Mouse (Mus musculus) layer of hippocampus, adult 8-10 months (tissue): ENCODE measurements around the gene Mast4. TPM values are rescaled to one million over a fixed set of nuclear protein-coding genes. Genes with fewer than 3 reads are reported as not detected.

Experiments used
- DNase-seq, 2 experiments: peaks; one replicate each; pipeline ENCODE4 v3.0.0; 2022; ENCODE audit warnings: low spot score in 2 of 2
- total RNA-seq, 4 experiments: library from RNA; stranded (reverse); gene quantifications; 2 replicates each; pipeline ENCODE4 v1.2.4; 2022

The Mast4 gene
- total RNA-seq, 4 experiments from 2014 or later, result 62.8 to 81.8 (median 67.6) TPM

DNA sequence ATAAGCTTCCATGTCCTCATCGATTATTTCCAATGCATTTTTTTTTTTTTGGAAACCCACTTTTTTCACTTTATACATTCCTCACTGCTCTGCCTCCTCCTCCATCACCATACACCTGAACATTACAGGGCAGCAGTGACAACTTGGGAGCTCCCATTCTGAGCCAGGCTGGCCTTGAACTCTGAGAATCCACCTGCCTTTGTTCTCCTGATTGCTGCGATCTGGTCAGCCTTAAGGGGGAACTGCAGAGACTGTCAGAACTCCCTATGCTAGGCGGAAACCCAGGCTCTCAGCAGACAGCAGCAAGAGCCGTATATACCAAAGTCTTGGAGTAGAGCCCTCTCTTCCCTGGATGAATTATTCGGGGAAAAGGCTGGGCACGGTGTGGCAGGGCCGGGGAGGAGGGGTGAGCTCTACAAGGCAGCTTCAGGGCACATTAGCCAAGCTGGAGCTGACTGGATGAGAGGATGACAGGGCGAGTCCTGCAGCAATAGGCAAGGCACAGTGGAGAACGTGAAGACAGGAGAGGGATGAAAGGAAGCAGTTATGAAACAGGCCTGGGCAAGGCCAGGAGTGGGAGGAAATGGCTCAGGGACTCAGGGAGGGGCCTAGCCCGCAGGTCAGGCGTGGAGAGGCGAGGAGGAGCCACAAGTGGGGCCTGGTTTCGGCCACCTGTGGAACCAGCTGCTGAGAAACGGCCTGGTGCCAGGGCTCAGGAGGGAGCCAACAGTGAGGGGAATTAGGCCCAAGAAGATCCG, 435.7 kb downstream of the Mast4 start:
- DNase-seq, result no peak

DNA sequence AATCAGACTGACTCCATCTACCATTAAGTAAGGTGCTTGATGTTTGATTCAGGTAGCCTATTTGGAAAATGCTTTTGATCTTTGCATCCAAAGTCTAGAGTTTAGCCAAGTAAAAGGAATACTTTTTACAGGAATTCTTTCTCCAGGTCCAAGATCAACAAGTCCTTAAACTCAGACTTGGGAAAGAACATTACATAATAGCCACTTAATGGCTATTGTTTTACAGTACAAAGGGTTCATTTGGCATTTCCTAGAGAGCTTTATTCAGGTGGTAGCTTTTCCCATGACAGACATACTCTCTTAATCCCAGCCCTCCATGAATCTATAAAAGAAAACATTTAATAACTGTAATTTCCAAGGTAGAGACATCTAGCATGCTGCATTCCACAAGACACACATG, 438.0 kb downstream of the Mast4 start:
- no peak for DNase-seq

DNA sequence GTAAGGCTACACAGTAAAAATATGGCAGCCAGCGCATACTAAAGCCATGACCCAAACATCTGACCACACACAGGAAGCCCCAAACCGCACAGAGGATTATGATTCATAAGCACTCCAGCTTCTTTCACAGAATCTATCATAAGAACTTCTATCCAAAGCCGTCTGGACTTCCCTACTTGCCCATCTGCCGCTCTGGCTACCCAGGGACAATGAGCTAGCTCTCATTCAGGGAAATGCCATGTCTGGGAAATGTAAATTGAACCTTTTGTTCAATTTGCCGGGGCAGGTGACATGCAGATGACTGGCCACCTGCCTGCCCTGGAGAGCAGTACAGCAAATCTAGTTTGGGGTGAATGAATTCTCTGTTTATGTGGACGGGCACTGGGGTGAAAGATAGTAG, 438.4 kb downstream of the Mast4 start:
- no peak for DNase-seq

DNA sequence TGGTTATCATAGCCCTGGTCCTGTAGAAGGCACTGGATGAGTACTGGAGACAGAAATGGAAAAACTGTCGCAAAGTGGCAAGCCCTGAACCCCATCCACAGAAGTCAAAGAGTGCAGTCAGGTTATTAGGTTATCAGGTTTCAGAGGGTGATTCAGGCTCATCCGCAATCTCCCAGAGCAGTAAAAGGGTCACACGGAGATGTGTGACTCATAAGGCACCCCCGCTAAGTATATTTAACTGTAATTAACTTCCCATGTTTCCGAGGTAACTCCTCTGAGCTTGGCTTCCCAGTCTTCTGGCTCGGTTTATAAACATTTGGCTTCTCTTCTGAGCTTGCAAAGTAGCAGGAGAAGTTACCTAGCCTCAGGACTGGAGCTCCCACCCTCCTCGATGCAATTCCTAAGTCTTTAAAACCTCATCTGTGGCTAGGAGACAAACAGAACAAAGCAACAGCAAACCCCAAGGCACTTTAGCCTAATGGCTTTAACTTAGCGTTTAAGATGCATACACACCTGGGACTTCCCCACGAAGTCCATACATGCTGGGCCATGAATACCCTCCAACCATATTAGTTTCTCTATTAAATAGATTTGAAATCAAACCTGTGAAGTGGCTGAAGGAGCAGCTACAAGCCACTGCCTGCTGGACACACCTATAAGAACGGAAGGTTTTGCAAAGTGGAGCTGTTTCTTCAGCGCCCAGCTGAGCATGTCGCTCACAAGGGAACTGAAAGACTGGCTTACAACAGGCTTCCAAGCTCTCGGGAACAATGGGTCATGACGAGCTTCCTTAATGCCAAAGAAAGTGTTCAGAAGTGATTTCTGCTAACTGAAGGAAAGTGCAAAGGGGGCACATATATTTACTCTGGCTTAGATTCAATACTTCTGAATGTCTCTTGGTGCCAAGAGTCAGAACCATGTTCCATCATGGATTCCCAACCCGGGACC, 439.7 kb downstream of the Mast4 start:
- no peak for DNase-seq

DNA sequence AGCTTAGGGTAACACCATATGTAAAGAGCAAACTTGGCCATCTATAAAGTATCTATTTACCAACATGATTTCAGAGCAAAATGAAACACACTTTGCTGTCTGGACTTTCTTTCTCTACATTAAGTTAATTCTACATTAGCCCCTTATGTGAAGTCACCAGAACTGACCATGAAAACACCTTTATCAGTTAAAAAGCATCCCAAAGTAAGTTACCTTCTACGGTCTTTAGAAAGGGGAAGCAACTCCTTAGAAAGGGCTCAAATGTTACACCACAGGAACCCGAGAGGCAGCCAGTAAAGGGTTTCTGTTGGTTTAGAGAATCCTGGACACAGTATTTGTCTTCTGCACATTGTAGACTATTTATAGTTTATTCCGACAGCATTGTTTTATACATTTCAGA, 441.5 kb downstream of the Mast4 start:
- DNase-seq, result no peak

DNA sequence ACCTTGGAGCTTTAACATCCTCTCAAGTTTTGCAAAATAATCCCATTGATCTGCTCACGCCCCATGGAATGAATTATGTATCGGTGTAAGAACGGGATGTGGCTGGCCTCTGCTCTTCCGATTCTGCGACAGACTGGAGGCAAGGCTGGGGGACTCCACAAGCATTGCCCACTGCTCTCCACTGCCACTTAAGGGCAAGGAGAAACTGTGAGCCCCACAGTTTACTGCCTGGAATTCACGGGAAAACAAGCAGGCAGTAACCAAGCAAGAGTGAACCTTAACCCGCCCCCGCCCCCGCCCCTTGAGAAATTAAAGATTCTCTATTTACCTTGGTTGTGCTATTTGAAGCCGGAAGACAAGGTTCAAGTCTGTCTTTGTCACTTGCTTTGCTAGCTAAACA, 444.3 kb downstream of the Mast4 start:
- DNase-seq, result no peak

DNA sequence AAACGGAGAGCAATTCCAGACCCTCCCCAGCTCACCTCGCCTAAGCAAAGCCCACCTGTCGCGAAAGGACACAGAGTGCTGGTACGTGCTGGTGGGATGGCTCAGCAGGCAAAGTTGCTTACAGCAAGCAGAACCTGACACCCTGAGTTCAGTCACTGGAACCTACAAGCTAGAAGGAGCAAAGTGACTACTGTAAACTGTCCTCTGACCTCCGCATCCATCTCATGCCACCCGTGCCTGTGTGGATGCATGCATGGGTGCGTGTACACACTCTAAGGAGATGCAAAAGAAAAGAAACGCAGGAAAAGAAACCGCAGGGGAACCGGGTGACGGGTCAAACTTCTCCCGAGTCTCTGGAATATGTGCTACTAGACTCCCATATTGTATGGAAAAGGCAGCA, 444.8 kb downstream of the Mast4 start:
- no peak for DNase-seq

DNA sequence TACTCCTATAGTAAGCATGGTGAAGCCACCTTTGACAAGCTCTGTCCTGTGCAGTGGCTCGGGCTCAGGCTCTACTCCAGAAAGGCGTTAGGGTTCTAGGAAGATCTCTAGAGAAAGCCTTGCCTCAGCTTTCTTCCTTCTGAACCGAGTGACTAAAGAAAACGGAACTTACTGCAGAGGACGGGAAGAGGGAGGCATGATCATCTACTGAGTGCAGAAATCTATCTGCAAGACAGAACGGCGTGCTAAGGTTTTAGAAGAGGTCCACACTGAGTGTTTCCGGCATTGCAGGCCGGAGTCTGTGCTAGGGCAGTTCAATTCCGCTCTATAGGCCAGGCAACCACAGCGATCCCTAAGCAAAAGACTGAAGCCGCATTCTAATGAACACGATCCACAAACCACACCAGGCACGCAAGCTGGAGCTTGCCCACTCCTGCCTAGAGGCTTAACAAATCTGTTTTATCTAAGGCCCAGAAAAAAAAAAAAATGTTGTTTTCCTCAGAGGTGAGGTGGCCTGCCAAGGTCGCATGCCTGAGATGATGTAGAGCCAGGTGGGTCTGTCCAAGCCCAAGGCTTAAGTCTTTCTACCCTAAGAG, 445.3 kb downstream of the Mast4 start:
- DNase-seq, result no peak

DNA sequence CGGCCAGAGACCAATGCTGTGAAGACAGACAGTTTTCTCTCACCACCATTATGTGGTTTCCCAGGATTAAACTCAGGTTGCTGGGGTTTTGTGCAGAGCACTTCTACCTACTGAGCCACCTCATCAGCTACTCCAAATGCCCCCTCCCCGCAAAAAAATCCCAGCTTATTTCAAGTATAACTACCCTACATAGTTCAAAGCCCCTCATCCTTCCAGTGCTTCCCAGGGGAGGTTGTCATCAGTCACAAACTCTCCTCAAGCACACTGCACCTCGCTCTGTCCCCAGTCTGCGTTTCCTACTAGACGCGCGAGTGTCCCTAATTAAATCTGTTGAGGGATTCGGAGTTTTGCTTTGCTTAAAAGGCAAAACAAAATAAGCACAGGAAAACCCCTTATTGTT, 446.1 kb downstream of the Mast4 start:
- no peak for DNase-seq

DNA sequence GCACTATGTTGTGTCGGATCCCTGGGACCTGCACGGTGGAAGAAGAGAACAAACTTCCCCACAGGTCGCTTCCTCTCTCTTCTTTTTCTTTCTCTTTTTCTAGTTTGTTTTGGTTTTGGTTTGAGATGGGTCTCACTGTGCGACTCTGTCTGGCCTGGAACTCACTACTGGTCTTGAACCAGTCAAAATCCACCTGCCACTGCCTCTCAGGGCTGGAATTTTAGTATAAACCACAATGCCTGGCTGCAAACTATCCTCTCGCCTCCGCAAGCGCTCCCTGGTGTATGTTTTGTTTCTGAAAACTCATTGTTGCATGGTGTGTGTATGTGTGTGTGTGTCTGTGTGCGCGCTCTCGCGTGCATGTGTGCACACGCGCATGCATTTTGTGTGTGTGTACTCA, 446.8 kb downstream of the Mast4 start:
- DNase-seq, result no peak

DNA sequence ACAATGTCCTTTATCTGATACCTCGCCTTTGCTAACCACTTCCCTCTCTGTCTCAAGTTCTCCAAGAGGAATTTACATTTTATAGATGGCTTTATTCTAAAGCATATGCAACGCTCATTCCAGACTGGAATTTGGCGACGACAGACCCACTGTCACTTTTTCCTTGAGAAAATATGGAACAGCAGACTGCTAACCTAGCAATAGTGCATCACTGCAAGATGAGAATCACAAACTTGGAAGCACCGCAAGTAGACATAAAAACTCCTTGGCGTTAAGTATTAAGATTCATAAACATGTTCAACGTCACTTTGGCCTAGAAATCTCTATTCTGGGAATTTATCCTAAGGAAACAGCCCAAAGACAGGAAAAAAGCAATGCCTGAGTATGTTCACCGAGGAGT, 447.5 kb downstream of the Mast4 start:
- DNase-seq, result no peak

DNA sequence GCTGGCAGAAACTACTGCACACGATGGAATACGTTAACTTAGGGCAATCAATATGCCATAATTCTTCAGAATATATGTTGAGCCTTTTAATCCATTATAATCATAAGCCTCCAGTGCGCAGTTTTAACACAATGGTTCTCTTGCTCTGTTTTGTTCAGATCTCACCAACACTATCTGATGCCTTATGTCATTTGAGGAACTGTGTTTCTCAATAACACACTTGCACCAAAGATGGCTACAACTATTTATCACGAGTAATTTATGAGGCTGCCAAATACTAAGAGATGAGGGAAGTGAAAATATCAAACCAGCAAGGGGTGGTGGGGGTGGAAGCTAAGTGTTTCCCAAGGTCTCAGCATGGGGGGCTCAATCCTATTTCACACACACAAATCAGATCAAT, 448.1 kb downstream of the Mast4 start:
- no peak for DNase-seq

DNA sequence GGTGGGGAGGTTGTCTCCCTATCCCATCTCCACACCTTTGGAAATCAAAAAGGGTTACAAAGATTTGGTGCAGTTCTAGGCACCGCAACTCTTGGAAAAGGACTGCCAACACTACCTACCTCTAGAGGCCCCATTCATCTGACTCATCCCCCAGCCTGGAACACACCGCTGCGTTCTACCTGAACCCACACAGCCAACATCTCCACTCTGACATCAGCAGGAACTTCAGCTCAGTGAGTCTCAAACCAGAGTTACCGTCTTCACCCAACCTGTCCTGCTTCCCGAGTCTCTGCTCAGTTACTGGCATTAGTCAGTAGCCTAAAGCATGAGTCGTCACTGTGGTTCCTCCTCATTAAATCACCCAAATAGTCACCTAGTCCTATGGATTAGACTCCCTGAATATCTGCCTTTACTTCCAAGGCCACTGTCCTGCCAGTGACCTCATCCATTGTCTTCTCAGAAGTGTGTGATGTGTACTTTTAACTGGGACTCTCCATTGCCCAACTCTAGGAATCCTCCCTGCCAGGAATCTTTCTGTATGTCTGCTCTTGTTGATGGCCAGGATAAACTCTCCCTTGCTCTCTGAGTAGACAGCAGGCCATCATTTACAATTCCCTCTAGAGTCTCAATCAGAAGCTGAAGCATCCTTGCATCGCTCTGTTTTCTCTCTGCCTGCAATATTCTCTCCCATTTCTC, 453.8 kb downstream of the Mast4 start:
- no peak for DNase-seq

DNA sequence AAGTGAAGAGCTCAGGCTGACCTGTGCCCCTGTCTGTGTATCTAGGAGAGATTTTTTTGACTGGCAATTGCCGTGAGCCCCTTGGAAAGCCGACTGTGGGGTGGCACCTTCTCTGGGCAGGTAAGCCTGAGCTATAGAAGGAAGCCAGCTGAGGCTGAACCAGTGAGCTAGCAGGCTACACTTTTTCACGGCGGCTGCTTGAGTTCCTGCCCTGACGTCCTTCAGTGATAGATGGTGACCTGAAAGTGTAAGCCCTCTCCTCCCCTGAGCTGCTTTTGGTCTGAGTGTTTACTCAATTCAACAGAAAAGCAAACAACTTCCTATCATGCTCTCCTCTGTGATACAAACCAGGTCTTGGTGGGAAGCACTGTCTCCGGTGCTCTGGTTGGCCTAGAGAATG, 455.7 kb downstream of the Mast4 start:
- no peak for DNase-seq

DNA sequence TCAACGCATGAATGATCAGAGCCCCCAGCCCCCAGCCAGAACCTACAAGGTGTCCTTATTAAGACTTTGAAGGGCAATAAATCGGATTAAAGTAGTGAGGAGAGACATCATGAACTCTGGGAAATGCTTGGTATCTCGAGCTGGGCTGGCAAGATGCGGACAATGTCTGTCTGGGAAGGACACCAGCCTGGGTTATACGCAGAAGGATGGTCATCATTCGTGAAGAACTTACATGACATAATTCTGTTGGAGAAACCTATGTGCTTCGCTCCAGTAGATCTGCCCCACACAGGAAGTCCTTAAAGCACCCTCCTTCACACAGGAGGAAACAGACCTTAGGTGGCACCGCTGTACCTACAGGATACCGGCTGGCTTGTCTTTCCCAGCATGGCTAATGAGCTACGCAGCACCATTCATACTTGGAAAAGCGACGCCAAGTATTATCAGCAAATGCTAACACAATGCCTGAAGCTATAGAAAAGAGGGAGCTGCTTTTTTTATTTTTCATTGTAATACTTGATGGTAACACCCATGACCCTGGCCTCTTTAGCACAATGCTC, 456.5 kb downstream of the Mast4 start:
- DNase-seq, result no peak

DNA sequence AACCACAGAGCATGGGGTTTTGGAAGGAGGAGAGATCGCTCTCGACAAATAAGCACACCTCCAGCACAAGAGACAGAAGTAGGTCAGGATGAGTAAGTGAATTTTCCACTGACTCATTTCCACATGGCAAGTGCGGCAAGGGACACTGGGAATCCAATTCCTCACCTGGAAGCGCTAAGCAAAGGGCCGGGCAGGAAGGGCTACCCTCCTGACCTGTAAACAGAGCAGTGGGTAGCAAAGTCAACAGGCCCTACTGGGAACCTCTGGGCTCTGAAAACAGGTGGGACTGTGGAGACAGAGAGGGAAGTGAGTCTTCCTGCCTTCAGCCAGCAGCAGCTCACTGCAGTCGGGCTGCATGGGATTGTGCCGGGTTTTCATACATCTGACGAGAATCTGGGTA, 457.1 kb downstream of the Mast4 start:
- DNase-seq, result no peak

DNA sequence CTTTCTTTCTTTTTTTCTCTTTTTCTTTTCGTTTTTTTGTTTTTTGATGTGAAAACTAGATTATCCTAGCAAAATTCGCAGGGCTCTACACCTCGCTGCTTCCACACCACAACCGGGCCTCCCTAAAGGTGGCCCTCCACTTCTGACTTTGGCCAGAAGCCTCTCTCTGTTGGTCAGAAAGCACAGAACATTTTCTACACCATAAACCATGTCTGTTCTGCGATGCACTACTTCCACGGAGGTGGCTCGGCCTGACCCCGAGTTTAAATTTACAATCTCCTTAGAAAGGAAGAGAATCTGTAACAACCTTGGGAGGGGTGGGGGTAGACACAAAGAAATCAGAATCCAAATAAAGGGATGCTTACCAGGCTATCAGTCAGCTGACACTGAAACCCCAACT, 458.8 kb downstream of the Mast4 start:
- no peak for DNase-seq

DNA sequence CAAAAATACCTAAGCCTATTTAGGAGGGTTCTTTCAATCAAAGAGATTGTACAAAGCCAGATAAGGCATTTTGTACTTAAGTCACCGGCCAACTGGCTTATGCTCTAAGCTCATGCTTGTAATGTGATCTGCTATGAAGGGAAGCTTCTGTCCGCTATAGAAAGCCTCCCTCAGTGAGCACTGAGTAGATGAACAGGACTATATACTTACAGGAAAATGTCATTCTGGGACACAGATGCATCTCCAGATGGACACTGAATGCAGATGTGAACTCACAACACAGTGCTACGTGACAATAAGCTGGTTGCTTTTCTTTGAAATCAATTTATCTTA, 459.2 kb downstream of the Mast4 start:
- DNase-seq, result no peak

DNA sequence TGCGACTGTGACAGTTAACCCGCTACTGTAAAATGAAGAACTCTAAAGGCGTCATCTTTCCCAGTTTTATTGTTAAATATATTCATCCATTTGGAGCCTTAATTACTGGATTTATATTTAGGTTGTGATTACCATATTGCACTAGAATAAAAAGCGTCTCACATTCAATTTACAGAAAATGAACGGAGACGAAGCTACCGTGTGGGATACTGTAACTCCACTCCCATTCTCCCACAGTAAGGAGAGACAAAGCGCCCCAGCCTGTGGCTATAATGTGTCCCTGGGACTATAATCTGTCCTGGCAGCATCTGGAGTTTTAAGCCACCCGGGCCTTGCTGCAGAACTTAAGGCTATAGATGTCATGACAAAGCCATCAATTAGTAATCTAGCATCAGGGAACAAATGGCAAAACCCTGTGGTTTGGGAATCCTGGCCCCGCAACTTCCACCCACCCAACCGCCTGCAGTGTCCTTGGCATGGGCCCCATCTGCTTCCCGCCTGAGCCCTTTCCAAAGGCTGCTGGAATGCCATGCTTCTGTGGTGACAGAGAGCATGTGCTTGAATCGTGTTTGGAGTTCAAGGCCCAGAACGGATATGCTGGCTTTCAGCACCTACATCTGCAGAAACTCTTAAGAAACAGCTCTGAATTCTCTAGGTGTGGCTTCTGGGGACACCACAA, 459.7 kb downstream of the Mast4 start:
- peak; percentile 62 to 64 for DNase-seq

DNA sequence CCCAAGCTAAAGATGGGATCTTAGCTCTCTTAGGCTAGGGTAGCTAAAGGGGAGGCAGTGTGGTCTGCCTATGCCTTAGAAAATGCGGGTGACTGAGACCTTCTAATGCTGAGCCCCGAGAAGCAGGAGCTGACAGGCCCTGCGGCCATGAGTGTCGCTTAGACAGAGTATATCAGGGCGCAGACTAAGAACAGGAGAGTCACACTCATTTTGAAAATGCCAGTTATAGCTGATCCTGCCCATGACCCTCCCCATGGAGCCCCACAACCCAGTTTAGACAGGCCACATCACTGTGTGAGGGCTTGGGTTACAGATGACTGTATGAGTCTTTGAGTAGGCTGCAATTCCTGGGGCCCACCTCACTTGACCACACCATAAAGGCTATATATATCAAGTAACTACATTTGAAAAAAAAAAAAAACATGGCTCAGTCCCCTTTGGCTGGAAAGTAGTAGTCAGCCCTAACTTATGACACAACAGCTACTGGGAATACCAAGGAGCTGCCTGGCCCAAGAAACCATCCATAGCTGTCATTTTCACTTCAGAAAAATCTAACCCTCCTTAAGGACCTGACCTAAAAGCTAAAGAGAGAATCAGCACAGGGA, 460.8 kb downstream of the Mast4 start:
- DNase-seq, result no peak
